Mouse (Mus musculus): ENCODE measurements around the gene Tmem242.

The Tmem242 gene

DNA sequence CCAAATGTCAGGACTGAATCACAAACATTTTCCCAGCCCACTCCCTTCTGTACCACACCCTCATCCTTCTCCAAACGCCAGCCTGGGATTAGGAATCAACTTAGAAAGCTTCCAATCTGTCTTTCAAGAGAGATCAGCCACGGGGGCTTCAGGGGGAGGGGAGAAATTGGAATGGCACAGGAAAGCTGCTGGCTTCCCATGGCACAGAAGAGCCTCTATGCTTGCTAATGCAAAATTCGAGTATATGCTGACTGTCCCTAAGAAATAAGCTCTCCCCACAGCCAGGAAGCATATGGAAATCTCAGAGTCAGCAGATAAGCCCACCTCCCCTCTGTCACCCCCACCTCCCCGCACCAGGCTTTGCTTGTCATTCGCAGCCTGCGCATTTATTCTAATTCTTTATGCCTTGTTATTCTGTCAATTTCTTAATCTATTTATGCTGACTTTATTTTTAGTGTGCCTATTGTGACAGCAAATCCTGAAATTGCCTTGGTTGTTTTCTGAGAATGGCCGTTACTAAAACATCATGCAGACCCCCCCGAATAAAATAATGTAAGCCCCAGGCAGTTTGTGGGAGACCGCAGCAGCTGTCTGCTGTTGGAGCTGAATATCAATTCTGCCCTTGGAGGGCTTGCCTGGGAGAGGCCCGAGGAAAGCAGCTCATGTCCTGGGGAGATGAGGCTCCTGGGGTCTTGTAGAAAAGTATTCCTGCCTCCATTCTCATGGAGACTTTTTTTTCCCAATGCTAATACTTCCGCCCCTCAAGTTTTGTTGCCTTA, 62.7 kb downstream of the Tmem242 start:
- peak; percentile 57 to 62 for DNase-seq (ENCODE audit: low spot score in 2 of 2)

DNA sequence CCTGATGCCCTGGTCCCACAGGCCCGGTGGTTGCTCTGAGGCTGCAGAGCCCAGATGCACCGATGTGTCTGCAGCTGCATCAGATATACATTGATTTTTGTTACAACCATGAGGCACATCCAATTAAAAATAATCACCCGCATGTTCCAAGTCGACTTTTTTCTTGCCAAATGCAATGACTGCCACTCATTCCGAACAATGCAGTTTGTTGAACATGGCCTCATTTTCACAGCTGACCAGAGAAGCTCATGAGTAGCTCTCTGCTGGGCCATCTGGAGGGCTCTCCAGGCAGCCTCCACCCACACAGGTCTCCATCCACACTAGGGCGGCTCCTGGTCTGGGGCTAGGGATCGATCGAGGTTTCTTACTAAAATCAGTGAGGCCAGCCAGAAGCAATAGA, 67.1 kb downstream of the Tmem242 start:
- no peak for DNase-seq (ENCODE audit: low spot score in 2 of 2)

DNA sequence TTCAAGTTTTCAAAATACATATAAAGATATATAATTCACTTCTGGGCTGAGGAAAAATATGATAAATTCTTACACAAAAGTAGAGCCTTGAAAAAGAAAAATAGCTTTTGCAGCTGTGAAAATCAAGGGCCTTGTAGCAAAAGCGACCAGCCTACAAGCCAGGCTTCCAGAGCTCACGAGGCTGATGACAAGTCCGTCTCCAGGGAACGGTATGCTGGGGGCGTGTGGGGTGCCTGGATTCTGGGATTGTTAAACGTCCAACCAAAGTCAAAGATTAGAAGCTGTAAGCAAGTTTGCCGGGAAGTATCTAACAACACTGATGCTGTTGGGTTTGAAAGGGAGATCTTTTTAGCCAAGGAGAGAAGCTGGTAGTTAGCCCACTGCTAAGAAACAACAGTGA, 68.5 kb downstream of the Tmem242 start:
- no peak for DNase-seq (ENCODE audit: low spot score in 2 of 2)

DNA sequence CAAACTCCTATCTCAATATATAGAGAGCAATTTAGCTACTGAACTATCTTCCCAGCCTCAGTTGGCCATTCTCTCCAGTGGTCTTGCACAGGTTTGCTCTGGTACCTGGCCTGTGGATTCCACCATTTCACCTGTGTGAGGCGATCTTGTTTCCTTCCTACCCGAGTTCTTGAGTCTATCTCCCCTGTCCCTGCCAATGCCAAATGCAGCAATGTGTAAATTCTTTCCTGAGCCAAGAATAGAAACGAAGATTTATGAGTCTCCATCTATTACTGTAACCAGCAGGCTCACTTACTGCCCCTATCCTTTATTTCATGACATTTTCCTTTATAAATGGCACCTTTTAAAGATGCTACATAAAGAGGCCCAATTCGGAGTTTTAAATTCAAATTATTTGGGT, 69.0 kb downstream of the Tmem242 start:
- DNase-seq (ENCODE audit: low spot score in 2 of 2), result no peak

DNA sequence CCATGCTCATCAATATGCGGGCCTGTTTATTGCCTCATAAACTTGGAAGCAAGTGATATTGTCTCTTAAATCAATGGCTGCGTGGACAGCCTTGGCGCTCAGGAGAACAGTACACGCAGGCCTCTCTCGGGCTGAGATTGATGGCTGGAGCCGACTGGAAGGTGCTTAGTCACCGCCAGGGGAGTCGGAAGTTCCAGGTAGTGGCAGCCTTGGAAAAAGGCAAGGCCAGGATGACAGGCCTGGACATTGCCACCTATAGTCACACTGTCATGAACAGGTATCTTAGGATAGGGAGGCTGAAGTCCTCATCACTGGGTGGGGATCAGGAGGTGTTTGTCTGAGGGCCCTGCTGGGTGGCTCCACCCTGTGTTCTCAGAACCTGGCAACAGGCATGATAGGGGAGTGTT, 74.1 kb downstream of the Tmem242 start:
- DNase-seq (ENCODE audit: low spot score in 2 of 2), result no peak
